Mouse (Mus musculus): Measurements from ENCODE around the gene Satb2.

The Satb2 gene

GRCm38 (mm10) chr1:56972950-56973592 lies 5.4 kb downstream of the Satb2 start:
- DNase-seq (ENCODE audit: low spot score in 2 of 2): peak; percentile 75 to 76

GRCm38 (mm10) chr1:56972251-56972949 lies 6.0 kb downstream of the Satb2 start:
- DNase-seq (ENCODE audit: low spot score in 2 of 2): peak in 1 of 2 experiments; percentile 22

- DNase-seq (ENCODE audit: low spot score in 2 of 2): no peak
Measured at GRCm38 (mm10) chr1:56971942-56972250, 6.6 kb downstream of the Satb2 start.

- DNase-seq (ENCODE audit: low spot score in 2 of 2): no peak
Measured at GRCm38 (mm10) chr1:56971441-56971861, 7.0 kb downstream of the Satb2 start.

- DNase-seq (ENCODE audit: low spot score in 2 of 2): no peak
Measured at GRCm38 (mm10) chr1:56970740-56971141, 7.7 kb downstream of the Satb2 start.

GRCm38 (mm10) chr1:56969364-56970360 lies 8.8 kb downstream of the Satb2 start:
- no peak for DNase-seq (ENCODE audit: low spot score in 2 of 2)

GRCm38 (mm10) chr1:56965879-56966579 lies 12.4 kb downstream of the Satb2 start:
- no peak for DNase-seq (ENCODE audit: low spot score in 2 of 2)

- DNase-seq (ENCODE audit: low spot score in 2 of 2): no peak
Measured at GRCm38 (mm10) chr1:56964493-56964892, 14.0 kb downstream of the Satb2 start.

GRCm38 (mm10) chr1:56963291-56963690 lies 15.2 kb downstream of the Satb2 start:
- DNase-seq (ENCODE audit: low spot score in 2 of 2): no peak

- DNase-seq (ENCODE audit: low spot score in 2 of 2): no peak
Measured at GRCm38 (mm10) chr1:56958996-56959395, 19.5 kb downstream of the Satb2 start.

- DNase-seq (ENCODE audit: low spot score in 2 of 2): no peak
Measured at GRCm38 (mm10) chr1:56957942-56958341, 20.5 kb downstream of the Satb2 start.

- no peak for DNase-seq (ENCODE audit: low spot score in 2 of 2)
Measured at GRCm38 (mm10) chr1:56956811-56957210, 21.6 kb downstream of the Satb2 start.

- no peak for DNase-seq (ENCODE audit: low spot score in 2 of 2)
Measured at GRCm38 (mm10) chr1:56955739-56956085, 22.7 kb downstream of the Satb2 start.

GRCm38 (mm10) chr1:56955055-56955738 lies 23.3 kb downstream of the Satb2 start:
- DNase-seq (ENCODE audit: low spot score in 2 of 2): no peak

- no peak for DNase-seq (ENCODE audit: low spot score in 2 of 2)
Measured at GRCm38 (mm10) chr1:56953538-56953937, 24.9 kb downstream of the Satb2 start.

- DNase-seq (ENCODE audit: low spot score in 2 of 2): no peak
Measured at GRCm38 (mm10) chr1:56951980-56952379, 26.5 kb downstream of the Satb2 start.

GRCm38 (mm10) chr1:56951525-56951924 lies 26.9 kb downstream of the Satb2 start:
- DNase-seq (ENCODE audit: low spot score in 2 of 2): no peak

GRCm38 (mm10) chr1:56939432-56939831 lies 39.0 kb downstream of the Satb2 start:
- no peak for DNase-seq (ENCODE audit: low spot score in 2 of 2)

- DNase-seq (ENCODE audit: low spot score in 2 of 2): no peak
Measured at GRCm38 (mm10) chr1:56938432-56938831, 40.0 kb downstream of the Satb2 start.

GRCm38 (mm10) chr1:56936554-56936953 lies 41.9 kb downstream of the Satb2 start:
- DNase-seq (ENCODE audit: low spot score in 2 of 2): no peak

- DNase-seq (ENCODE audit: low spot score in 2 of 2): no peak
Measured at GRCm38 (mm10) chr1:56933821-56934220, 44.6 kb downstream of the Satb2 start.

All from thymus, postnatal 10 days (tissue).